Mouse (Mus musculus): ENCODE results near the gene 6030452D12Rik.

Gene 6030452D12Rik

GRCm38 (mm10) chr8:106516581-106516980, 16.3 kb downstream of the 6030452D12Rik start:
- no peak for DNase-seq (ENCODE audit: low spot score)

- no peak for DNase-seq (ENCODE audit: low spot score)
Measured at GRCm38 (mm10) chr8:106518763-106519162, 18.4 kb downstream of the 6030452D12Rik start.

- DNase-seq (ENCODE audit: low spot score): no peak
Measured at GRCm38 (mm10) chr8:106520578-106520977, 20.3 kb downstream of the 6030452D12Rik start.

GRCm38 (mm10) chr8:106521845-106522244, 21.5 kb downstream of the 6030452D12Rik start:
- DNase-seq (ENCODE audit: low spot score): no peak

GRCm38 (mm10) chr8:106526725-106527124, 26.4 kb downstream of the 6030452D12Rik start:
- no peak for DNase-seq (ENCODE audit: low spot score)

- no peak for DNase-seq (ENCODE audit: low spot score)
Measured at GRCm38 (mm10) chr8:106527241-106528036, 27.1 kb downstream of the 6030452D12Rik start.

GRCm38 (mm10) chr8:106528596-106529249, 28.4 kb downstream of the 6030452D12Rik start:
- DNase-seq (ENCODE audit: low spot score): no peak

GRCm38 (mm10) chr8:106529885-106530482, 29.7 kb downstream of the 6030452D12Rik start:
- DNase-seq (ENCODE audit: low spot score): no peak

GRCm38 (mm10) chr8:106530566-106530965, 30.2 kb downstream of the 6030452D12Rik start:
- DNase-seq (ENCODE audit: low spot score): no peak

- no peak for DNase-seq (ENCODE audit: low spot score)
Measured at GRCm38 (mm10) chr8:106533709-106534108, 33.4 kb downstream of the 6030452D12Rik start.

GRCm38 (mm10) chr8:106534449-106534848, 34.1 kb downstream of the 6030452D12Rik start:
- DNase-seq (ENCODE audit: low spot score): peak; percentile 73

GRCm38 (mm10) chr8:106535448-106535847, 35.1 kb downstream of the 6030452D12Rik start:
- no peak for DNase-seq (ENCODE audit: low spot score)

GRCm38 (mm10) chr8:106539193-106539592, 38.9 kb downstream of the 6030452D12Rik start:
- DNase-seq (ENCODE audit: low spot score): no peak

- no peak for DNase-seq (ENCODE audit: low spot score)
Measured at GRCm38 (mm10) chr8:106541002-106541401, 40.7 kb downstream of the 6030452D12Rik start.

- no peak for DNase-seq (ENCODE audit: low spot score)
Measured at GRCm38 (mm10) chr8:106543043-106543442, 42.7 kb downstream of the 6030452D12Rik start.

- no peak for DNase-seq (ENCODE audit: low spot score)
Measured at GRCm38 (mm10) chr8:106545149-106545548, 44.8 kb downstream of the 6030452D12Rik start.

- DNase-seq (ENCODE audit: low spot score): no peak
Measured at GRCm38 (mm10) chr8:106546746-106547145, 46.4 kb downstream of the 6030452D12Rik start.

GRCm38 (mm10) chr8:106548366-106548936, 48.1 kb downstream of the 6030452D12Rik start:
- no peak for DNase-seq (ENCODE audit: low spot score)

- DNase-seq (ENCODE audit: low spot score): no peak
Measured at GRCm38 (mm10) chr8:106550906-106551305, 50.6 kb downstream of the 6030452D12Rik start.

GRCm38 (mm10) chr8:106554011-106554410, 53.7 kb downstream of the 6030452D12Rik start:
- no peak for DNase-seq (ENCODE audit: low spot score)

- DNase-seq (ENCODE audit: low spot score): no peak
Measured at GRCm38 (mm10) chr8:106556068-106556645, 55.8 kb downstream of the 6030452D12Rik start.
